Mouse (Mus musculus): ENCODE data around the gene 2410137M14Rik.

Gene 2410137M14Rik

GRCm38 (mm10) chr17:36949265-36949664 lies 31.8 kb downstream of the 2410137M14Rik start:
- no peak for DNase-seq (ENCODE audit: low read depth, low spot score)

- DNase-seq (ENCODE audit: low read depth, low spot score): no peak
These were observed 32.8 kb downstream of the 2410137M14Rik start for GRCm38 (mm10) chr17:36948286-36948685.

- peak; percentile 71 for DNase-seq (ENCODE audit: low read depth, low spot score)
These were observed 33.8 kb downstream of the 2410137M14Rik start for GRCm38 (mm10) chr17:36947051-36947819.

- peak; percentile 63 for DNase-seq (ENCODE audit: low read depth, low spot score)
These were observed 36.8 kb downstream of the 2410137M14Rik start for GRCm38 (mm10) chr17:36944121-36944775.

GRCm38 (mm10) chr17:36943691-36944090 lies 37.3 kb downstream of the 2410137M14Rik start:
- DNase-seq (ENCODE audit: low read depth, low spot score): no peak

GRCm38 (mm10) chr17:36942791-36943471 lies 38.1 kb downstream of the 2410137M14Rik start, which contains the start of gene Rnf39:
TSS of gene Rnf39 (plus strand) at chr17:36942918.
- peak; percentile 51 for DNase-seq (ENCODE audit: low read depth, low spot score)

GRCm38 (mm10) chr17:36942391-36942790 lies 38.6 kb downstream of the 2410137M14Rik start:
- peak; percentile 23 for DNase-seq (ENCODE audit: low read depth, low spot score)

GRCm38 (mm10) chr17:36938056-36938455 lies 43.0 kb downstream of the 2410137M14Rik start:
- no peak for DNase-seq (ENCODE audit: low read depth, low spot score)

- no peak for DNase-seq (ENCODE audit: low read depth, low spot score)
These were observed 49.2 kb downstream of the 2410137M14Rik start for GRCm38 (mm10) chr17:36931806-36932205.

- no peak for DNase-seq (ENCODE audit: low read depth, low spot score)
These were observed 49.9 kb downstream of the 2410137M14Rik start for GRCm38 (mm10) chr17:36931130-36931529.

- peak; percentile 64 for DNase-seq (ENCODE audit: low read depth, low spot score)
These were observed 50.8 kb downstream of the 2410137M14Rik start for GRCm38 (mm10) chr17:36930233-36930632.

GRCm38 (mm10) chr17:36929236-36929932 lies 51.7 kb downstream of the 2410137M14Rik start:
- no peak for DNase-seq (ENCODE audit: low read depth, low spot score)
